ENCODE assay signal across 9 mouse cellular contexts in the genomic region with DNA sequence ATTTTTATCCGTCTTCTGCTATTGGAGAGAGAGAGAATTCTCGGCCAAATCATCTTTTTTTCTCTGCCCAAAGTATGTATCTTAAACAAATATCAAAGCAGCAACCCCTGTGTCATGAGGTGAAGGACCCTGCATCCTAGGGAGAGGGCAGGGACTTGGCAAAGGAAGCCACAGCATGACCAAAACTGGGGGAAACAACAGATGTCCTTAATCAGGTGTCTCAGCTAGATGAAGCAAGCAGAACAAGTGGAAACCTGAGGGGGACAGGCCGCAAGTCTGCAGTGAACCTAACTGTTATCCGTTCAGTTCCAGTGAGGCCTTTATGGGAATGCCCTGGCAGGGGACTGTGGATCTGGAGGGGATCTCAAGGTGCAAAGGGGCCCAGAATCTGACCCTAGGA. TPM values are rescaled to one million over a fixed set of nuclear protein-coding genes. Genes with fewer than 3 reads are reported as not detected.
DNase-seq lines count a peak whose midpoint lies in the region; ATAC-seq and TF ChIP-seq lines count a peak whose summit lies in the region.
"Had no signal": no experiment of that assay in that cellular context is flagged by ENCODE, and none has a peak within 500 bp of the region (broad histone marks: within the 10 kb centered on the region; RNA-seq: fewer than 3 reads in every experiment).

No protein-coding gene starts in this region.

- no peak for TF ChIP-seq POLR2A in spleen, adult 2 months (IDR thresholded peaks at IDR 0.05; ENCODE audit: low read depth, low read length)

- no peak for ATAC-seq in liver, embryonic 12.5 days

- TF ChIP-seq CTCF in spleen, adult 2 months (IDR thresholded peaks at IDR 0.05; ENCODE audit: extremely low read depth, insufficient read depth, insufficient read length, insufficient replicate concordance) = no peak

- peaks cover 14% of the 10 kb centered on the region for H3K4me1 ChIP-seq in spleen, adult 2 months (ENCODE audit: control insufficient read depth, insufficient read depth, insufficient read length)
- H3K4me1 ChIP-seq in liver, embryonic 12.5 days = peaks cover 76% of the 10 kb centered on the region

- no peak overlapping the region for H3K4me3 ChIP-seq in spleen, adult 2 months (ENCODE audit: extremely low read depth, insufficient read depth, insufficient read length)
- peak overlapping the region; percentile 90 for H3K4me3 ChIP-seq in liver, embryonic 12.5 days

- no peaks in the 10 kb centered on the region for H3K9me3 ChIP-seq in liver, embryonic 12.5 days (replicated peaks)

- H3K27me3 ChIP-seq in spleen, adult 2 months (ENCODE audit: control insufficient read depth, insufficient read depth, low read length) = no peaks in the 10 kb centered on the region
- H3K27me3 ChIP-seq in liver, embryonic 12.5 days (replicated peaks) = no peaks in the 10 kb centered on the region

- peak; percentile 58 for DNase-seq in cerebellum, adult 9-11 months
- no peak for DNase-seq in cerebellum, adult 18-20 months
- DNase-seq in spleen, adult 2 months (ENCODE audit: low read depth in 1 of 2, low spot score in 2 of 2) = no peak
- DNase-seq in spleen, postnatal 14 days (ENCODE audit: low spot score in 2 of 2) = no peak
- no peak for DNase-seq in right cerebral cortex, adult 2 months (ENCODE audit: low spot score in 2 of 2)
- no peak for DNase-seq in layer of hippocampus, adult 9-10 months (ENCODE audit: low spot score)
- DNase-seq in left cerebral cortex, postnatal 4 days = no peak
- DNase-seq: layer of hippocampus, postnatal 36 days had no signal

- WGBS in spleen, adult 2 months = 87% methylated on average over 4 of the region's 4 CpGs
- 79% methylated on average over 4 of the region's 4 CpGs for WGBS in liver, embryonic 12.5 days (ENCODE audit: insufficient replicate concordance)

- peak overlapping the region; percentile 62; the same call in 1 of the 2 replicates for H3K27ac ChIP-seq in spleen, adult 2 months (ENCODE audit: insufficient read depth, low read length)
- H3K27ac ChIP-seq in liver, embryonic 12.5 days = peak overlapping the region; percentile 94

- intact Hi-C loops in left cerebral cortex, postnatal 4 days (cut with DNase I) = no loop called here

- H3K4me2 ChIP-seq in liver, embryonic 12.5 days = peak overlapping the region; percentile 95

- no peaks in the 10 kb centered on the region for H3K36me3 ChIP-seq in spleen, adult 2 months (ENCODE audit: control insufficient read depth, insufficient read depth, low read length)
- peaks cover 37% of the 10 kb centered on the region for H3K36me3 ChIP-seq in liver, embryonic 12.5 days

- H3K9ac ChIP-seq in liver, embryonic 12.5 days = peak overlapping the region; percentile 98

RNA-seq across cellular contexts. Expression of a gene that starts 2.4 kb away (rescaled TPM):
- 39.9 and 40.6 TPM in 2 replicates for polyA plus RNA-seq in spleen, adult 2 months (2012; rRNA removed)
- 10.8 and 11.5 TPM in 2 replicates for polyA plus RNA-seq in liver, embryonic 12.5 days (2016; fragmentation: Nextera tagmentation; extraction: Ambion mirVana)
- total RNA-seq in left cerebral cortex, postnatal 4 days (2021) = 100 to 1,000 TPM in 1 of 2 experiments, 10 to 100 TPM in 1; 94.5 to 101 TPM

RNA-seq across cellular contexts. Expression of a gene that starts 27.0 kb away (rescaled TPM):
- 19.2 and 20.9 TPM in 2 replicates for polyA plus RNA-seq in spleen, adult 2 months (2012; rRNA removed)
- 48.7 and 50.7 TPM in 2 replicates for polyA plus RNA-seq in liver, embryonic 12.5 days (2016; fragmentation: Nextera tagmentation; extraction: Ambion mirVana)
- 10 to 100 TPM; 18.7 to 20.3 TPM for total RNA-seq in left cerebral cortex, postnatal 4 days (2021)

RNA-seq across cellular contexts. Expression of a gene that starts 32.1 kb away (rescaled TPM):
- 26.3 and 26.8 TPM in 2 replicates for polyA plus RNA-seq in spleen, adult 2 months (2012; rRNA removed)
- polyA plus RNA-seq in liver, embryonic 12.5 days (2016; fragmentation: Nextera tagmentation; extraction: Ambion mirVana) = 47.2 and 52.4 TPM in 2 replicates
- total RNA-seq in left cerebral cortex, postnatal 4 days (2021) = 1 to 10 TPM; 6.3 to 8.0 TPM

RNA-seq across cellular contexts. Expression of a gene that starts 32.3 kb away (rescaled TPM):
- polyA plus RNA-seq in spleen, adult 2 months (2012; rRNA removed) = 6.7 and 12.3 TPM in 2 replicates
- polyA plus RNA-seq in liver, embryonic 12.5 days (2016; fragmentation: Nextera tagmentation; extraction: Ambion mirVana) = 51.2 and 52.7 TPM in 2 replicates
- total RNA-seq in left cerebral cortex, postnatal 4 days (2021) = 1 to 10 TPM; 2.6 to 3.0 TPM

RNA-seq across cellular contexts. Expression of a gene that starts 36.9 kb away (rescaled TPM):
- 85.2 and 89.1 TPM in 2 replicates for polyA plus RNA-seq in spleen, adult 2 months (2012; rRNA removed)
- polyA plus RNA-seq in liver, embryonic 12.5 days (2016; fragmentation: Nextera tagmentation; extraction: Ambion mirVana) = 23.9 and 28.5 TPM in 2 replicates
- total RNA-seq in left cerebral cortex, postnatal 4 days (2021) = 100 to 1,000 TPM; 121 to 122 TPM
